Mouse (Mus musculus): ENCODE measurements around the gene Crlf1.

GRCm38 (mm10) chr8:70460199-70460598, 32.8 kb upstream of the Crlf1 start:
- TF ChIP-seq CTCF (IDR thresholded peaks at IDR 0.05; ENCODE audit: borderline replicate concordance, control insufficient read depth, extremely low read depth, insufficient read depth, low read length, poor library complexity) = no peak
- TF ChIP-seq POLR2A (IDR thresholded peaks at IDR 0.05; ENCODE audit: control insufficient read depth, extremely low read depth, insufficient read depth, low read length, poor library complexity) = no peak
